Mouse (Mus musculus) heart, postnatal 0 days (tissue): ENCODE measurements at regions not wholly inside any gene's neighbourhood (a gene's known extent, or its start where the extent isn't known, plus 50 kb on each side); places are given as distances from the start of the nearest gene placed in this dataset.

Experiments
- ATAC-seq: fragments of 200-750 bp; cut with Nextera tagmentation; 2 replicates; pipeline ENCODE4 v1.8.0; 2017; ENCODE audit warnings: low read depth, moderate number of reproducible peaks, moderate library complexity; ENCODE audit not compliant: insufficient read depth
- DNase-seq: peaks from one replicate; pipeline ENCODE4 v3.0.0-alpha.2; 2016; ENCODE audit warnings: low spot score
- H3K27ac ChIP-seq: fragments of 300-500 bp; sonication (generic); 2 replicates; pipeline ENCODE4 v1.5.1; 2014; ENCODE audit warnings: low read depth, mild to moderate bottlenecking
- H3K27me3 ChIP-seq: fragments of 300-500 bp; sonication (generic); 2 replicates; pipeline ENCODE4 v1.6.1; 2014; ENCODE audit warnings: low read length, mixed read lengths; ENCODE audit not compliant: control insufficient read depth, insufficient read depth
- H3K36me3 ChIP-seq: fragments of 300-500 bp; sonication (generic); replicated peaks from 2 replicates; pipeline ENCODE4 v1.6.1; 2014; ENCODE audit warnings: low read length, mixed read lengths; ENCODE audit not compliant: control insufficient read depth, insufficient read depth
- H3K4me1 ChIP-seq: fragments of 300-500 bp; sonication (generic); 2 replicates; pipeline ENCODE4 v1.6.1; 2014; ENCODE audit warnings: antibody characterized with exemption; ENCODE audit not compliant: control insufficient read depth, insufficient read depth
- H3K4me2 ChIP-seq: fragments of 300-500 bp; sonication (generic); 2 replicates; pipeline ENCODE4 v1.6.1; 2014; ENCODE audit warnings: low read depth, mild to moderate bottlenecking, low read length, moderate library complexity
- H3K4me3 ChIP-seq: fragments of 300-500 bp; sonication (generic); 2 replicates; pipeline ENCODE4 v1.5.1; 2014; ENCODE audit warnings: low read depth, low read length
- H3K9ac ChIP-seq: fragments of 300-500 bp; sonication (generic); replicated peaks from 2 replicates; pipeline ENCODE4 v1.6.1; 2014; ENCODE audit warnings: low read depth, low read length, mixed read lengths
- H3K9me3 ChIP-seq: fragments of 300-500 bp; sonication (generic); replicated peaks from 2 replicates; pipeline ENCODE4 v1.6.1; 2016; ENCODE audit warnings: low read length; ENCODE audit not compliant: control insufficient read depth
- CTCF ChIP-seq: IDR thresholded peaks from 2 replicates; pipeline ENCODE4 v1.5.1; 2016; ENCODE audit warnings: antibody characterized with exemption, control low read depth, low read depth
- EP300 ChIP-seq: IDR thresholded peaks from 2 replicates; pipeline ENCODE4 v1.6.1; 2016; ENCODE audit warnings: antibody characterized with exemption, low read depth
- WGBS: fragments of 180-500 bp; shearing (Covaris S2); extraction: QIAGEN DNeasy Blood & Tissue Kit; methylation state at CpG from one replicate; pipeline ENCODE4 v1.1.7; 2014; 5-methylcytosine and 5-hydroxymethylcytosine counted together

DNA sequence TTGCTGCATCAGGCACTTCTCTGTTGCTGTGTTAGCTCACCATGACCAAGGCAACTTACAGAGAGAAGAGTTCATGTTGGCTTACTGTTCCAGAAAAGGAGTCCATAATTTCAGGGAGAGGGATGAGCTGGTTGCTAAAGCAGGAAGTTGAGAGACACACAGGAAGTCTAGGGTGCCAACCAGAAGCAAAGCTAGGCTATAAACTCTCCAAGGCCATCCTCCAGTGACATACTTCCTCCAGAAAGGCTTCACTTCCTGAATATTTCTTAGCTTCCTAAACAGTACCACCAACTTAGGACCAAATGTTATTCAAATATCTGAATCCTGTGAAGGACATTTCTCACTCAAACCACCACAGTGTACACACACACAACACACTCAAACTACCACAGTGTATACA, 2010.6 kb downstream of the A830018L16Rik start:
- Histone ChIP-seq H3K4me1 (no peaks in the 10 kb centered on the region), H3K9ac (no peak overlapping the region), H3K4me2 (no peak overlapping the region), H3K4me3 (no peak overlapping the region), H3K27ac (no peak overlapping the region), H3K9me3 (no peaks in the 10 kb centered on the region), H3K36me3 (no peaks in the 10 kb centered on the region), H3K27me3 (no peaks in the 10 kb centered on the region)
- TF ChIP-seq CTCF (no peak), EP300 (no peak)
- ATAC-seq (no peak), DNase-seq (no peak)

DNA sequence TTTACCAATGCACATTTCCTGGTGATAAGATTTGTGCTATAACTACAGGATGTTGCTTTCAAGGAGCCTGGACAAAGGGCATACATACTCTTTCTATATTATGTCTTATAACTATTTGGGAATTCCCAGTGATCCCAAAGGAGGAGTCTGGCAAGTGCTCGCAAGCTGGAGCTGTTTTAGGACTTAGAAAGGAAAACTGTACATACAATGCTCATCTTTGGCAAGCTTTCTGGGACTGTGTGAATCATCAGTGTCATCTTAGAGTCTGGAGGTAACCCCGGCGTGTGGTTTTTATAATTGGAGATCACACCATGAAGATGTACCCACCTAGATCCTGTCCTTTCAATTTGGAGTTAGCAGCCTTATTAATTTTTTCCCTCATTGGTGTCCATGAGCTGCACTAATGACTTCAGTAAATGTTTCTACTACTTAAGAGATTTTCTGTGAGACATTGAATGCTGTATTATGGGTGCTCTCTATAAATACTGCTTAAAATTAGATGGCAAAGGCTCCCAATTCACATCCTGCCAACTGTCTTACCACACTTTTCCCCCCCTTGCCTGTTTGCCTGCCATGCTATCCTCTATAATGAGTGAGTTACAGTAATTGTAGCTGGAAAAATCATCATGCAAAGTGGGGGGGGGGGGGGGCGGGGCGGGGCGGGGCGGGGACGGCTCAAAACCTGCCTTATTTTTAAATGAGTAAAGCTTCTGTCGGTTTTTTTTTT, 2011.9 kb downstream of the A830018L16Rik start:
- Histone ChIP-seq H3K9ac (peak overlapping the region; percentile 46; the same call in 1 of the 2 replicates), H3K4me1 (no peaks in the 10 kb centered on the region), H3K9me3 (no peaks in the 10 kb centered on the region), H3K27ac (no peak overlapping the region), H3K4me3 (peak overlapping the region; percentile 57), H3K4me2 (peak overlapping the region; percentile 74), H3K36me3 (no peaks in the 10 kb centered on the region), H3K27me3 (no peaks in the 10 kb centered on the region)
- TF ChIP-seq CTCF (no peak), EP300 (no peak)
- DNase-seq (no peak), ATAC-seq (no peak)
- 22% methylated on average over 9 of the region's 9 CpGs for WGBS

DNA sequence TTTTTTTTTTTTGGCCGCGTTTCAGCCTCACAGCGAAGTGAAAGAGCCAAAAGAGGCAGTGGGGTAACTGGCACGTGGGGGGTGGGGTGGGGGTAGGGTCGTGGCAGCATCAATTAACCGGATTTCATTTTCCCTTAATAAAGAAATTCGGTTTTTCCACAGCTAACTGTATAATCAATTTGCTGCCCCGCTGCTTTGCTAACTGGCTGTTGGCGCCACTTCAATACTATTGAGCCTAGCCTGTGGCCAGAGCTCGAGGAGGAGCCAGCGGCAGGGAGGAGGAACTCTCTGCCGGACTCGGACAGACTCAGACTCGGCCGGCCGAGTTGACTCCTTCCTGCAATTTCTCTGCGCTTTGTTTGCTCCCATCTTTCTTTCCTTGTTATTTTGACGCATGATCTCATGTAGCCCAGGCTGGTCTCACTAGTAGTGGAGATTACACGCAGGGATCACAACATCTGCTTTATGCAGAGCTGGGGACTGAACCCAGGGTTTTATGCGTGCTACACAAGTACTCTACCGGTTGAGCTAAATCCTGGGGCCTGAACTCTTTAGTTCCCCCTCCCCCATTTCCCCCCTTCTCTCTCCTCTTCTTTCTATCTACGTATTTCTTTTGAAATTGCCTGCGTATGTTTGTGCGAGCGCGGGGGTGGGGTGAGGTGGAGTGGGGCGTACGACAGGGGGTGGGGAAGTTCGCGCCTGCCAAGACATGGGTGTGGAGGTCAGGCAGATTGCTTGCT, 2012.6 kb downstream of the A830018L16Rik start:
- Histone ChIP-seq H3K27ac (peak overlapping the region; percentile 59), H3K9ac (peak overlapping the region; percentile 46; the same call in 1 of the 2 replicates), H3K9me3 (no peaks in the 10 kb centered on the region), H3K4me3 (peak overlapping the region; percentile 57), H3K27me3 (no peaks in the 10 kb centered on the region), H3K36me3 (no peaks in the 10 kb centered on the region), H3K4me2 (peak overlapping the region; percentile 74), H3K4me1 (no peaks in the 10 kb centered on the region)
- TF ChIP-seq CTCF (no peak), EP300 (no peak)
- 4% methylated on average over 30 of the region's 30 CpGs for WGBS
- peak; percentile 81 for ATAC-seq
- DNase-seq, result peak; percentile 76

DNA sequence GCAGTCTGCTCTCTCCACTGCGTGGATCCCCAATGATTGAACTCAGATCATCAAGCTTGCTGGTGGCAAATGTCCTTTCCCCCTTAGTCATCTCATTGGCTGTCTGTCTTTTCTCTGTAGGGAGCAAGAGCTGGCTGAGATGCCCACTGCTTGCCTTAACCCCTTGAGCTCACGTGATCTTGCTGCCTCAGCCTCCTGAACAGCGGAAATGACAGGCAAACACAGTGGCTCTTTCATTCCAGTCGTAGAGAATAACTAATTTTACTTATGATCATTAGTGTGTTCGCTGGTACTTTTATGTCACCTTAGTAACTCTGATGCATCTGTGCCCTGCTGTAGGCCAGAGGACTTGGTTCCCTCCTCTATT, 2013.1 kb downstream of the A830018L16Rik start:
- Histone ChIP-seq H3K4me1 (no peaks in the 10 kb centered on the region), H3K4me2 (peak overlapping the region; percentile 74), H3K27me3 (no peaks in the 10 kb centered on the region), H3K9me3 (no peaks in the 10 kb centered on the region), H3K9ac (peak overlapping the region; percentile 46; the same call in 1 of the 2 replicates), H3K36me3 (no peaks in the 10 kb centered on the region), H3K27ac (no peak overlapping the region), H3K4me3 (peak overlapping the region; percentile 57)
- TF ChIP-seq CTCF, result no peak
- no peak for TF ChIP-seq EP300
- 68% methylated on average over 5 of the region's 5 CpGs for WGBS
- DNase-seq (no peak), ATAC-seq (no peak)

DNA sequence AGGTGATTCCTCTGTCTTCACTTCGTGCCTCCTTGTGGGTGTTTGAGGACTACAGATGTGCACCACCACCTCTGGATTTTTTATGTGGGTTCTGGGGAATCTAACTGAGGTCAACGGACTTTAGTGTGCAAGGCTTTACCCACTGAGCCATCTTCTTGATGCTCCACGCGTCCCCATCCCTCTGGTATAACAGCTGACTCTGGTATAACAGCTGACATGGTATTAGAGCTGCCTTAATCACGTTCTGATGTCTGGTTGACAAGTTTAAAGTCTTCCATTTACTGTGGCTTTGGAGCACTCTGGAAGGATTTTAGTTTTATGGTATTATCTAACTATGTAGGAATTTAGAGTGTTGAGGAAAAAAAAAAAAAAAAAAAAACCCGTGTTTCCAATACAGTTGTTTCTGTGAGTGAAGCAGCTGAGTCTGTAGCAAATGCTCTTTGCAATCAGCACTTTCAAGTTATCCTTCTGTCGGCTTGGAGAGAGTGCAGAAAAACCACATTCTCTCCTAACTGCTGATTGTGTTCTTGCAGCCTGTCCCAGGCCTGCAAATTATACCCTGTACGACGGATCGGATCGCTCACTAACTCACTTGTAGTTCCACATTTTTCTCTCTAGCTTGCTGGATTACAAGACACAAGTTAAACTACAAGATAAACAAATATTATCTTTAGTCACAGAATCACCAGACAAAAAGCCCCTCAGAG, 2013.7 kb downstream of the A830018L16Rik start:
- TF ChIP-seq EP300 (no peak), CTCF (no peak)
- no peaks in the 10 kb centered on the region for H3K4me1 ChIP-seq
- WGBS, result 68% methylated on average over 11 of the region's 11 CpGs
- ATAC-seq, result no peak
- H3K9ac ChIP-seq, result no peak overlapping the region
- no peaks in the 10 kb centered on the region for H3K36me3 ChIP-seq
- H3K4me3 ChIP-seq, result no peak overlapping the region
- H3K9me3 ChIP-seq, result no peaks in the 10 kb centered on the region
- H3K4me2 ChIP-seq, result no peak overlapping the region
- no peak for DNase-seq
- H3K27me3 ChIP-seq, result no peaks in the 10 kb centered on the region
- H3K27ac ChIP-seq, result no peak overlapping the region
